Mouse (Mus musculus) myocyte (in vitro differentiated cells): ENCODE measurements around the gene Pam. TPM values are rescaled to one million over a fixed set of nuclear protein-coding genes. Genes with fewer than 3 reads are reported as not detected.

Experiments
- H3K27me3 ChIP-seq: one replicate; pipeline ENCODE4 v1.6.1; 2011; ENCODE audit not compliant: control insufficient read depth, insufficient read depth, insufficient read length
- H3K36me3 ChIP-seq: one replicate; pipeline ENCODE4 v1.6.1; 2011; ENCODE audit not compliant: control insufficient read depth, insufficient read depth
- H3K4me2 ChIP-seq: one replicate; pipeline ENCODE4 v1.6.1; 2011; ENCODE audit warnings: low read depth, control low read depth
- H3K4me3 ChIP-seq: one replicate; pipeline ENCODE4 v1.5.1; 2011; ENCODE audit warnings: mild to moderate bottlenecking, control low read depth, moderate library complexity
- H3K79me2 ChIP-seq: one replicate; pipeline ENCODE4 v1.6.1; 2011; ENCODE audit not compliant: control insufficient read depth, insufficient read depth
- H3ac ChIP-seq: one replicate; pipeline ENCODE4 v1.6.1; 2011; ENCODE audit not compliant: control insufficient read depth, insufficient read length
- CEBPB ChIP-seq: IDR thresholded peaks from 2 replicates; pipeline ENCODE4 v1.6.1; 2011; ENCODE audit warnings: mild to moderate bottlenecking, moderate library complexity; ENCODE audit not compliant: poor library complexity, insufficient read depth, severe bottlenecking
- E2F4 ChIP-seq: IDR thresholded peaks from one replicate; pipeline ENCODE4 v1.6.1; 2011; ENCODE audit warnings: mild to moderate bottlenecking, control low read depth, moderate library complexity; ENCODE audit not compliant: insufficient read depth
- MAX ChIP-seq: IDR thresholded peaks from one replicate; pipeline ENCODE4 v1.6.1; 2011; ENCODE audit warnings: low read depth, mild to moderate bottlenecking, control low read depth
- MYOD1 ChIP-seq, 3 experiments: IDR thresholded peaks; one replicate each; pipeline ENCODE4 v1.6.1; 2011; ENCODE audit warnings: control low read depth in 2 of 3, low read depth in 2 of 3, mild to moderate bottlenecking in 2 of 3, moderate library complexity in 1 of 3; ENCODE audit not compliant: insufficient read length in 2 of 3, control insufficient read depth in 1 of 3
- MYOG ChIP-seq, 3 experiments: IDR thresholded peaks; one replicate each; pipeline ENCODE4 v1.6.1; 2011; ENCODE audit warnings: control low read depth in 2 of 3, low read depth in 2 of 3, mild to moderate bottlenecking in 2 of 3; ENCODE audit not compliant: insufficient read length in 2 of 3, control insufficient read depth in 1 of 3, insufficient read depth in 1 of 3
- POLR2A ChIP-seq: IDR thresholded peaks from one replicate; pipeline ENCODE4 v1.6.1; 2011; ENCODE audit warnings: low read depth, mild to moderate bottlenecking, control low read depth, moderate library complexity; ENCODE audit not compliant: insufficient read length
- POLR2AphosphoS2 ChIP-seq: IDR thresholded peaks from one replicate; pipeline ENCODE4 v1.6.1; 2011; ENCODE audit warnings: low read depth, control low read depth; ENCODE audit not compliant: insufficient read length
- REST ChIP-seq: IDR thresholded peaks from one replicate; pipeline ENCODE4 v1.6.1; 2011; ENCODE audit warnings: mild to moderate bottlenecking, control low read depth, moderate library complexity; ENCODE audit not compliant: insufficient read depth, insufficient read length
- SRF ChIP-seq: IDR thresholded peaks from one replicate; pipeline ENCODE4 v1.6.1; 2011; ENCODE audit warnings: low read depth; ENCODE audit not compliant: control insufficient read depth, insufficient read length
- TCF12 ChIP-seq: IDR thresholded peaks from one replicate; pipeline ENCODE4 v1.6.1; 2011; ENCODE audit warnings: mild to moderate bottlenecking, control low read depth; ENCODE audit not compliant: poor library complexity, insufficient read depth, severe bottlenecking
- TCF3 ChIP-seq: IDR thresholded peaks from one replicate; pipeline ENCODE4 v1.6.1; 2011; ENCODE audit warnings: low read depth, control low read depth; ENCODE audit not compliant: insufficient read length
- USF1 ChIP-seq: IDR thresholded peaks from one replicate; pipeline ENCODE4 v1.6.1; 2011; ENCODE audit warnings: low read depth, mild to moderate bottlenecking, control low read depth, moderate library complexity
- polyA plus RNA-seq: library from polyadenylated mRNA; unstranded; fragments of >200 nt; fragmentation: generic; extraction: Trizol; gene quantifications from one replicate; pipeline ENCODE4 v1.2.1, GENCODE M21; 2012; ENCODE audit warnings: missing spikeins

Pam gene
- polyA plus RNA-seq, 1 experiment, result 29.4 TPM

DNA sequence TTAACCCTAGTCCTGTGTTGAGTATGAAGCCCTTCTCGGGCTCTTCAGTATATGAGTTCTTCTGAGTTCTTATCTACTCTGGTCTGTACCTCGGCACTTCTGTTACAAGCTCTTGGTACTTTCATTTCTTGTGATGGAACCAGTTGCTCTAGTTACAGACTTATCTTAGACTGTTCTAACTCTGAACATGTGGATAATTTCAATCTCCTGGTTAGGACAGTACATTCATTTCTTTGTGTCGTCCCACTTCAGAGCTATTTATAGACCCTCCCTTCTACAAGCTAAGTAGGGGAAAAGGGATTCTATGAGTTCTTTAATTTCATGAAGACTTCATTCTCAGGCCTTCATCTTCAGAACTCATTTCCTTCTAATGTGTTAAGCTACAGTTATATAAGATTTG, 307.8 kb downstream of the Pam start:
- TF ChIP-seq POLR2A (no peak), SRF (no peak)
- no peak overlapping the region for H3K4me3 ChIP-seq
- H3ac ChIP-seq, result no peak overlapping the region
- no peaks in the 10 kb centered on the region for H3K27me3 ChIP-seq
- H3K4me2 ChIP-seq, result no peak overlapping the region
- no peaks in the 10 kb centered on the region for H3K79me2 ChIP-seq
- no peaks in the 10 kb centered on the region for H3K36me3 ChIP-seq

DNA sequence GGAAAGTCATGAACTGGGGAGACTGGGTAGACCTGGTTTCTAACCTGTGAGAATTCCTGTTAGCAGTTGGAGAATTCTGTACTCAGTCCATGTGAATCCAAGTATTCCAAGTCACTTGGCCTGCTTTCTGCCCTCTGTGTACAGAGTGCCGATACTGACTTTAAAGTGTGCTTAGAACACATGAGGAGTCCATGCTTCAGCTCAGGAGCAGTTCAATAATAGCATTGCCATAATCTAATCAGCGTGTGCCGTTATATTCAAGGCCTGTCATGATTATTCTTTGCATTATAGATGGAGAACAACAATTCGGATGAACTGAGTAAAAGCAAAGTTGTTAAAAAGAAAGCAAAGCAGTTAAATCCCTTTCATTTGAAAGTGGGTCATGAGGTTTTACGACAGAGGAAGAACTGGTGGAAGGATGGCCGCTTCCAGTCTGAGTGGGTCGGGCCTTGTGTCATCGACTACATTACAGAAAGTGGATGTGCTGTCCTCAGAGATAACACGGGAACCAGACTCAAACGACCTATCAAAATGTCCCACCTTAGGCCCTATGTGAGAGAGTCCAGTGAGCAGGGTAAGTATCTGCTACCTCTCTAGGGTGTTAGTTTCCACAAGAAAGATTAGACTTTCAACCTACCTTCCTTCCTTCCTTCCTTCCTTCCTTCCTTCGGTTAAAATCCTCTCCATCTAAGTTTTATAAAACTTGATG, 309.6 kb downstream of the Pam start:
- Histone ChIP-seq H3K79me2 (no peaks in the 10 kb centered on the region), H3ac (no peak overlapping the region), H3K27me3 (no peaks in the 10 kb centered on the region), H3K36me3 (no peaks in the 10 kb centered on the region), H3K4me3 (no peak overlapping the region), H3K4me2 (no peak overlapping the region)
- no peak for TF ChIP-seq MAX
- TF ChIP-seq E2F4, result no peak
- TF ChIP-seq SRF, result no peak
- TF ChIP-seq CEBPB, result no peak
- TF ChIP-seq MYOG (IDR thresholded peaks at IDR 0.05; ENCODE audit: control insufficient read depth in 1 of 3, insufficient read depth in 1 of 3, insufficient read length in 2 of 3, low read depth in 2 of 3), result no peak
- TF ChIP-seq TCF12, result no peak
- no peak for TF ChIP-seq USF1
- no peak for TF ChIP-seq MYOD1 (IDR thresholded peaks at IDR 0.05; ENCODE audit: control insufficient read depth in 1 of 3, insufficient read length in 2 of 3, low read depth in 2 of 3)
- TF ChIP-seq REST, result no peak
- TF ChIP-seq POLR2A, result no peak
- no peak for TF ChIP-seq POLR2AphosphoS2
- no peak for TF ChIP-seq TCF3

DNA sequence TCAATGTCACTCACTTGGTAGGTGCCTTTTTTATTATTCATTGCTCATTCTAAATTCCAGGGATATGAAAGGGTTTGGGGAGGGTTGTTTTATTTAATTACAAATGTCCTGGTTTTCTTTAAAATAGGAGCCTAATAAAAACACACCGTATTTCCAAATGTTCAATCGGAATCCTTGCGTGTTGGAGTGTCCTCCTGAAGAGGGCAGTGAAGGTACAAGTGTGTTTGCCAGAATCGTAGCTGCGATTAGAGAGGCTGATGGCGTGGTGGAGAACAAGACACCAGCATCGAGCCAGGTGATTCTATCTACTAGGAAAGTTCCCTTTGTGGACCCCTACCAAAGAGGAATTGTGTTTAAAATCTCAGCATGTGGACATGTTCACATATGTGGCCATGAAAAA, 310.5 kb downstream of the Pam start:
- TF ChIP-seq REST, result no peak
- TF ChIP-seq MYOD1 (IDR thresholded peaks at IDR 0.05; ENCODE audit: control insufficient read depth in 1 of 3, insufficient read length in 2 of 3, low read depth in 2 of 3), result no peak
- no peak for TF ChIP-seq POLR2A
- TF ChIP-seq MAX, result no peak
- no peak for TF ChIP-seq E2F4
- TF ChIP-seq TCF12, result no peak
- TF ChIP-seq MYOG (IDR thresholded peaks at IDR 0.05; ENCODE audit: control insufficient read depth in 1 of 3, insufficient read depth in 1 of 3, insufficient read length in 2 of 3, low read depth in 2 of 3), result no peak
- no peak for TF ChIP-seq SRF
- no peak for TF ChIP-seq TCF3
- no peak for TF ChIP-seq USF1
- TF ChIP-seq CEBPB, result no peak
- no peak for TF ChIP-seq POLR2AphosphoS2
- H3K4me2 ChIP-seq, result no peak overlapping the region
- no peak overlapping the region for H3ac ChIP-seq
- H3K79me2 ChIP-seq, result no peaks in the 10 kb centered on the region
- no peaks in the 10 kb centered on the region for H3K27me3 ChIP-seq
- no peak overlapping the region for H3K4me3 ChIP-seq
- no peaks in the 10 kb centered on the region for H3K36me3 ChIP-seq

DNA sequence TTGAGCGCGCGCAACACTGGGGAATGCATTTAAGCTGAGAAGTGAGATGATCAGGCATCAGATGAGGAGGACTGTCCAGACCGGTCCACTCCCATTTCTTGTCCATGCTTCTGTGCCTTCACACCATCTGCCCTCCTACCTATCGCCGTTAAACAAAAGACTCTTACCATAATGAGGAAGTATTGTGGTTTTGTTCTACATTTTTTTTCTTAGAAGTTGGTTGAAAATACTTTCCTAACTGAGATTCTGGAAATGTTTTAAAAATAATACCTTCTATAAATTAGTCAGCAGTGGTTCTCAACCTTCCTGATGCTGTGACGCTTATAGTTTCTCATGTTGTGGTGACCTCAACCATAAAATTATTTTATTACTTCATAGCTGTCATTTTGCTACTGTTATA, 313.8 kb downstream of the Pam start:
- Histone ChIP-seq H3K4me3 (no peak overlapping the region), H3K36me3 (peaks cover 1% of the 10 kb centered on the region), H3K4me2 (no peak overlapping the region), H3ac (no peak overlapping the region), H3K27me3 (no peaks in the 10 kb centered on the region), H3K79me2 (no peaks in the 10 kb centered on the region)
- TF ChIP-seq MYOD1 (IDR thresholded peaks at IDR 0.05; ENCODE audit: control insufficient read depth in 1 of 3, insufficient read length in 2 of 3, low read depth in 2 of 3), result no peak
- no peak for TF ChIP-seq MYOG (IDR thresholded peaks at IDR 0.05; ENCODE audit: control insufficient read depth in 1 of 3, insufficient read depth in 1 of 3, insufficient read length in 2 of 3, low read depth in 2 of 3)
- no peak for TF ChIP-seq SRF
- no peak for TF ChIP-seq USF1
- TF ChIP-seq E2F4, result no peak
- no peak for TF ChIP-seq MAX
- TF ChIP-seq POLR2AphosphoS2, result no peak
- no peak for TF ChIP-seq POLR2A
- TF ChIP-seq CEBPB, result no peak
- no peak for TF ChIP-seq TCF3
- TF ChIP-seq REST, result no peak
- TF ChIP-seq TCF12, result no peak

DNA sequence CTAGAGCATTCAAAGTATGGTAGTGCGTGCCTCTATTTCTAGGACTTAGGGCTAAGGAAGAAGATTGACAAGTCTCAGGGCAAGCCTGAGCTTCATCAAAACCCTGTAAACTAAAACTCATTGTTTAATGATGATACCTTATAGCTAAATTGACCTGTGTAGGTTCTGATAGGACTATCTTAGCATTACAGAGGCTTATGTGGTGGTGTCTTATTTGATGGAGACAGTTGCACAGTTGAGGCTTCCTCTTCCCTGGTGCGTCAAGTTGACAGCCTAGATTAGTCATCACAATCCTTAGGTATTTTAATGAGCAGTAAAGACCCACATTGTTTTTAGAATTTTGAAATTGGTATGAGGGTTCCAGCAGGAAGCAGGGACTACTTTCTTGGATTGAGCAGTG, 321.5 kb downstream of the Pam start:
- H3ac ChIP-seq, result no peak overlapping the region
- TF ChIP-seq POLR2AphosphoS2, result no peak
- no peak for TF ChIP-seq CEBPB
- TF ChIP-seq TCF12, result no peak
- no peak for TF ChIP-seq POLR2A
- no peak for TF ChIP-seq MAX
- TF ChIP-seq MYOG (IDR thresholded peaks at IDR 0.05; ENCODE audit: control insufficient read depth in 1 of 3, insufficient read depth in 1 of 3, insufficient read length in 2 of 3, low read depth in 2 of 3), result no peak
- TF ChIP-seq SRF, result no peak
- TF ChIP-seq TCF3, result no peak
- no peak for TF ChIP-seq E2F4
- no peak for TF ChIP-seq REST
- no peak for TF ChIP-seq MYOD1 (IDR thresholded peaks at IDR 0.05; ENCODE audit: control insufficient read depth in 1 of 3, insufficient read length in 2 of 3, low read depth in 2 of 3)
- TF ChIP-seq USF1, result no peak
- no peak overlapping the region for H3K4me2 ChIP-seq
- no peak overlapping the region for H3K4me3 ChIP-seq
- no peaks in the 10 kb centered on the region for H3K27me3 ChIP-seq
- H3K36me3 ChIP-seq, result peaks cover 3% of the 10 kb centered on the region
- H3K79me2 ChIP-seq, result peaks cover 4% of the 10 kb centered on the region
